In the genomic region with DNA sequence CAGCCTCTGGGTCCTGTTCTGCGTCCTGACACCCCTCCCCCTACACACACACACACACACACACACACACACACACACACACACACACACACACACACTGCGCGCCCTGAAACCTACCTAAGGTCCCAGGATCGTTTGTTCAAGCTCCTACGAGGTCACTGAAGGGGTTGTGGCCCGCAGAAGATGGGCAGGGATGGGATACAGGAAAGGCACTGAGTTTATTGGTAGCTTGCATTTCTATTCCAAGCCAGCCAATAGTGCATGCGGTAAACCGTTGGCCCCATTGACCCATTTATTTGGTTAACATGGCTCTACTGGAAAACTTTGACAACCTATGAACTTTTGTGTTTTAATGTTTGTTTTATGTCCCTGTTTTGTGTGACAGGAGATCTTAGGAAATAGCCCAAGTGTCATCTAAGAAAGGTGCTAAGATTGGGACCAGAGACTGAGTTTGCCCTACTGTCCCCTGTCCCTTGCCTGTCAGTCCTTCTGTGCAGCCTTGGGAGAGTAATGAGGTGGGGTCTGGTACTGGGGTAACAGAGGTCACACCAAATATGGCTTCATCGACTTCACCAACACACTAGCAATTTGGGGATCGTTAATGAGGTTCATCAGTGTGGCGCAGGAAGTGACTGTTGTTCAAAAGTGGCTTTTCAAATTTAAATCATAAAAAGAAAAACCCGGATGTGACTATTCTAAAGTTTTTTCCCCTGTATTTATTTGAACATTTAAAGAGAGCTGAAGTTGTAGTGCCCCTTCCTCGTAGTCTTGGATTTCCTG, we compare ENCODE assay signal across 8 mouse cellular contexts. TPM values are rescaled to one million over a fixed set of nuclear protein-coding genes. Genes with fewer than 3 reads are reported as not detected.
DNase-seq lines count a peak whose midpoint lies in the region; ATAC-seq lines count a peak whose summit lies in the region.

No protein-coding gene starts in this region.

- peak overlapping the region; percentile 95 for H3K9ac ChIP-seq in heart, embryonic 13.5 days
- peak overlapping the region; percentile 96 for H3K9ac ChIP-seq in hindbrain, embryonic 16.5 days (ENCODE audit: low read depth, low read length)
- peak overlapping the region; percentile 96 for H3K9ac ChIP-seq in midbrain, embryonic 11.5 days (ENCODE audit: low read length)

- H3K4me1 ChIP-seq in heart, embryonic 13.5 days = peaks cover 40% of the 10 kb centered on the region
- peaks cover 28% of the 10 kb centered on the region for H3K4me1 ChIP-seq in brown adipose tissue, adult 24 weeks (ENCODE audit: control insufficient read depth, insufficient read depth, insufficient read length, low read length)
- peaks cover 10% of the 10 kb centered on the region for H3K4me1 ChIP-seq in hindbrain, embryonic 16.5 days (ENCODE audit: control insufficient read depth, insufficient read depth, low read depth, low read length)
- H3K4me1 ChIP-seq in midbrain, embryonic 11.5 days (ENCODE audit: control insufficient read depth, insufficient read depth, low read length) = peaks cover 9% of the 10 kb centered on the region

- 37% methylated on average over 13 of the region's 13 CpGs for WGBS in heart, embryonic 13.5 days
- WGBS in hindbrain, embryonic 16.5 days = 50% methylated on average over 11 of the region's 13 CpGs
- WGBS in midbrain, embryonic 11.5 days = 54% methylated on average over 13 of the region's 13 CpGs

- H3K4me3 ChIP-seq in heart, embryonic 13.5 days = peak overlapping the region; percentile 89
- peak overlapping the region; percentile 91 for H3K4me3 ChIP-seq in brown adipose tissue, adult 24 weeks (ENCODE audit: insufficient read depth, low read depth, low read length)
- H3K4me3 ChIP-seq in hindbrain, embryonic 16.5 days (ENCODE audit: low read length) = peak overlapping the region; percentile 92
- H3K4me3 ChIP-seq in midbrain, embryonic 11.5 days (ENCODE audit: low read depth, low read length) = peak overlapping the region; percentile 86

- H3K4me2 ChIP-seq in heart, embryonic 13.5 days = peak overlapping the region; percentile 79
- H3K4me2 ChIP-seq in hindbrain, embryonic 16.5 days (ENCODE audit: low read length) = peak overlapping the region; percentile 63
- peak overlapping the region; percentile 75 for H3K4me2 ChIP-seq in midbrain, embryonic 11.5 days

- peaks cover 13% of the 10 kb centered on the region for H3K36me3 ChIP-seq in heart, embryonic 13.5 days
- no peaks in the 10 kb centered on the region for H3K36me3 ChIP-seq in hindbrain, embryonic 16.5 days (ENCODE audit: control insufficient read depth, insufficient read depth, low read length)
- no peaks in the 10 kb centered on the region for H3K36me3 ChIP-seq in midbrain, embryonic 11.5 days (ENCODE audit: control insufficient read depth, insufficient read depth, low read length)

- intact Hi-C loops in heart, postnatal 10 days (cut with DNase I) = loop anchor here (2.0 kb wide), 1 partner anchor 33 kb away; a partner anchor contains a TSS
- intact Hi-C loops in gastrocnemius, postnatal 14 days (cut with DNase I; ENCODE audit: low total_unique reads) = loop anchor here (10.0 kb wide), 1 partner anchor 71 kb away; no protein-coding TSS in a partner anchor

- no peaks in the 10 kb centered on the region for H3K27me3 ChIP-seq in heart, embryonic 13.5 days (replicated peaks)
- no peaks in the 10 kb centered on the region for H3K27me3 ChIP-seq in hindbrain, embryonic 16.5 days (replicated peaks; ENCODE audit: control insufficient read depth, insufficient read depth, low read length)
- H3K27me3 ChIP-seq in midbrain, embryonic 11.5 days (ENCODE audit: control insufficient read depth, insufficient read depth, low read length) = no peaks in the 10 kb centered on the region

- no peak for DNase-seq in heart, postnatal 10 days
- DNase-seq in midbrain, embryonic 11.5 days (ENCODE audit: low spot score, missing footprints) = no peak
- DNase-seq in adrenal gland, postnatal 25 days = no peak
- DNase-seq in gastrocnemius, postnatal 14 days = no peak

- peak overlapping the region; percentile 98 for H3K27ac ChIP-seq in heart, embryonic 13.5 days (replicated peaks)
- peak overlapping the region; percentile 95 for H3K27ac ChIP-seq in brown adipose tissue, adult 24 weeks (replicated peaks; ENCODE audit: low read depth, low read length)
- H3K27ac ChIP-seq in hindbrain, embryonic 16.5 days (ENCODE audit: low read depth, low read length) = peak overlapping the region; percentile 96
- peak overlapping the region; percentile 89; the same call in 1 of the 2 replicates for H3K27ac ChIP-seq in midbrain, embryonic 11.5 days (ENCODE audit: low read depth, low read length)

- H3K9me3 ChIP-seq in heart, embryonic 13.5 days = no peaks in the 10 kb centered on the region
- no peaks in the 10 kb centered on the region for H3K9me3 ChIP-seq in hindbrain, embryonic 16.5 days (ENCODE audit: control insufficient read depth, low read length)
- no peaks in the 10 kb centered on the region for H3K9me3 ChIP-seq in midbrain, embryonic 11.5 days (ENCODE audit: control insufficient read depth, low read length)

- no peak for ATAC-seq in heart, embryonic 13.5 days (ENCODE audit: extremely low read depth, insufficient number of reproducible peaks, low FRiP score, low TSS enrichment)
- no peak for ATAC-seq in hindbrain, embryonic 16.5 days
- no peak; the same call in 1 of the 2 replicates for ATAC-seq in midbrain, embryonic 11.5 days (ENCODE audit: low FRiP score)
- no peak for ATAC-seq in monocyte, adult 5-6 weeks (replicated peaks; ENCODE audit: insufficient number of reproducible peaks, low FRiP score, low TSS enrichment, poor library complexity, severe bottlenecking)

RNA-seq across cellular contexts. Expression of a gene that starts 1.1 kb away (rescaled TPM):
- polyA plus RNA-seq in heart, embryonic 13.5 days (2015; fragmentation: Nextera tagmentation; extraction: Ambion mirVana) = 51.2 and 56.5 TPM in 2 replicates
- 10 to 100 TPM; 39.1 to 42.0 TPM for total RNA-seq in heart, postnatal 10 days (2021)
- 147 and 149 TPM in 2 replicates for polyA plus RNA-seq in brown adipose tissue, adult 24 weeks (2012; ENCODE audit: insufficient read depth, insufficient read length, missing spikeins)
- polyA plus RNA-seq in hindbrain, embryonic 16.5 days (2015; fragmentation: Nextera tagmentation; extraction: Ambion mirVana) = 40.6 and 41.7 TPM in 2 replicates
- 32.6 and 32.7 TPM in 2 replicates for polyA plus RNA-seq in midbrain, embryonic 11.5 days (2014; fragmentation: Nextera tagmentation; extraction: Ambion mirVana)
- 101 and 110 TPM in 2 replicates for total RNA-seq in adrenal gland, postnatal 25 days (2021)
- total RNA-seq in monocyte, adult 5-6 weeks (2017) = 188 to 243 TPM (median 214 TPM) in 3 replicates
- 10 to 100 TPM; 14.6 to 15.2 TPM for total RNA-seq in gastrocnemius, postnatal 14 days (2021)

RNA-seq across cellular contexts. Expression of a gene that starts 17.9 kb away (rescaled TPM):
- polyA plus RNA-seq in heart, embryonic 13.5 days (2015; fragmentation: Nextera tagmentation; extraction: Ambion mirVana) = not detected in 2 replicates
- total RNA-seq in heart, postnatal 10 days (2021) = not detected
- polyA plus RNA-seq in brown adipose tissue, adult 24 weeks (2012; ENCODE audit: insufficient read depth, insufficient read length, missing spikeins) = 13.8 TPM in 1 of 2 replicates, not detected in the other
- not detected in 2 replicates for polyA plus RNA-seq in hindbrain, embryonic 16.5 days (2015; fragmentation: Nextera tagmentation; extraction: Ambion mirVana)
- not detected in 2 replicates for polyA plus RNA-seq in midbrain, embryonic 11.5 days (2014; fragmentation: Nextera tagmentation; extraction: Ambion mirVana)
- not detected in 2 replicates for total RNA-seq in adrenal gland, postnatal 25 days (2021)
- total RNA-seq in monocyte, adult 5-6 weeks (2017) = not detected in 3 replicates
- not detected for total RNA-seq in gastrocnemius, postnatal 14 days (2021)

RNA-seq across cellular contexts. Expression of a gene that starts 32.3 kb away (rescaled TPM):
- 44.8 and 48.9 TPM in 2 replicates for polyA plus RNA-seq in heart, embryonic 13.5 days (2015; fragmentation: Nextera tagmentation; extraction: Ambion mirVana)
- 100 to 1,000 TPM in 1 of 2 experiments, 10 to 100 TPM in 1; 82.7 to 101 TPM for total RNA-seq in heart, postnatal 10 days (2021)
- polyA plus RNA-seq in brown adipose tissue, adult 24 weeks (2012; ENCODE audit: insufficient read depth, insufficient read length, missing spikeins) = 29.5 and 44.8 TPM in 2 replicates
- polyA plus RNA-seq in hindbrain, embryonic 16.5 days (2015; fragmentation: Nextera tagmentation; extraction: Ambion mirVana) = 14.8 and 16.7 TPM in 2 replicates
- 8.1 and 8.5 TPM in 2 replicates for polyA plus RNA-seq in midbrain, embryonic 11.5 days (2014; fragmentation: Nextera tagmentation; extraction: Ambion mirVana)
- 281 and 313 TPM in 2 replicates for total RNA-seq in adrenal gland, postnatal 25 days (2021)
- 86.7 to 144 TPM (median 102 TPM) in 3 replicates for total RNA-seq in monocyte, adult 5-6 weeks (2017)
- 10 to 100 TPM in 1 of 2 experiments, 1 to 10 TPM in 1; 9.0 to 10.1 TPM for total RNA-seq in gastrocnemius, postnatal 14 days (2021)
